Mouse (Mus musculus) G1E (cell line): ENCODE results near the gene Rnf182. TPM values are rescaled to one million over a fixed set of nuclear protein-coding genes. Genes with fewer than 3 reads are reported as not detected.

Experiments used
- ATAC-seq: 2 replicates; pipeline ENCODE4 v1.8.0; 2016; ENCODE audit warnings: mild to moderate bottlenecking; ENCODE audit not compliant: insufficient number of reproducible peaks, poor library complexity, low FRiP score, severe bottlenecking; ENCODE audit errors: extremely low read depth
- DNase-seq: peaks from one replicate; pipeline ENCODE4 v3.0.0; 2012; ENCODE audit warnings: low spot score
- H3K27me3 ChIP-seq: 2 replicates; pipeline ENCODE4 v1.6.1; 2012; ENCODE audit warnings: mild to moderate bottlenecking, low read length, inconsistent platforms; ENCODE audit not compliant: insufficient read depth
- H3K36me3 ChIP-seq: replicated peaks from 2 replicates; pipeline ENCODE3; 2012; ENCODE audit warnings: mild to moderate bottlenecking, inconsistent platforms
- H3K4me1 ChIP-seq: 2 replicates; pipeline ENCODE4 v1.6.1; 2012; ENCODE audit warnings: low read depth, low read length, inconsistent platforms, mixed read lengths; ENCODE audit not compliant: insufficient read depth
- H3K4me3 ChIP-seq: 2 replicates; pipeline ENCODE4 v1.5.1; 2012; ENCODE audit warnings: low read depth, mild to moderate bottlenecking, inconsistent platforms, low read length, moderate library complexity, mixed read lengths
- H3K9me3 ChIP-seq: replicated peaks from 2 replicates; pipeline ENCODE4 v1.6.1; 2012; ENCODE audit warnings: inconsistent platforms
- CTCF ChIP-seq: IDR thresholded peaks from 2 replicates; pipeline ENCODE4 v1.5.1; 2012; ENCODE audit warnings: low read depth, low read length, inconsistent platforms, mixed read lengths
- GATA1 ChIP-seq: IDR thresholded peaks from 2 replicates; pipeline ENCODE4 v1.6.1; 2012; ENCODE audit warnings: borderline replicate concordance, low read length, inconsistent platforms, mixed read lengths
- GATA2 ChIP-seq: IDR thresholded peaks from 2 replicates; pipeline ENCODE4 v1.6.1; 2012; ENCODE audit warnings: low read depth, low read length, inconsistent platforms, borderline replicate concordance
- POLR2AphosphoS5 ChIP-seq: IDR thresholded peaks from 2 replicates; pipeline ENCODE4 v1.6.1; 2012; ENCODE audit warnings: low read depth, low read length, inconsistent platforms; ENCODE audit not compliant: insufficient replicate concordance
- TAL1 ChIP-seq: conservative IDR thresholded peaks from 2 replicates; pipeline ENCODE4 v1.6.1; 2012; ENCODE audit warnings: low read depth, low read length, inconsistent platforms, mixed read lengths
- polyA plus RNA-seq: library from polyadenylated mRNA; stranded (reverse); fragments of >175 nt; gene quantifications from 2 replicates; pipeline ENCODE4 v1.2.3, GENCODE M21; 2012
- total RNA-seq, 2 experiments: library from RNA; stranded (forward) in 1 of 2; stranded (reverse) in 1 of 2; fragments of 200-1000 nt in 1 of 2; fragments of >200 nt in 1 of 2; fragmentation: Nextera tagmentation in 1 of 2; gene quantifications; 2 replicates each; pipeline ENCODE4 v1.2.3; 2014 to 2017

The Rnf182 gene
- total and polyA plus RNA-seq, 3 experiments: 0.05 TPM; not detected in 2

GRCm38 (mm10) chr13:43648556-43648955, 33.0 kb downstream of the Rnf182 start:
- no peaks in the 10 kb centered on the region for H3K36me3 ChIP-seq
- H3K9me3 ChIP-seq: no peaks in the 10 kb centered on the region
- ATAC-seq: no peak
- no peak overlapping the region for H3K4me3 ChIP-seq
- TF ChIP-seq GATA2: no peak
- no peak for TF ChIP-seq CTCF
- TF ChIP-seq TAL1: no peak
- TF ChIP-seq GATA1: no peak
- no peak for TF ChIP-seq POLR2AphosphoS5
- H3K27me3 ChIP-seq: peaks cover 2% of the 10 kb centered on the region; the same call in 1 of the 2 replicates
- H3K4me1 ChIP-seq: no peaks in the 10 kb centered on the region
- no peak for DNase-seq

GRCm38 (mm10) chr13:43651277-43651676, 35.8 kb downstream of the Rnf182 start:
- no peak for TF ChIP-seq TAL1
- TF ChIP-seq CTCF: no peak
- no peak for TF ChIP-seq GATA1
- TF ChIP-seq GATA2: no peak
- no peak for TF ChIP-seq POLR2AphosphoS5
- ATAC-seq: no peak
- Histone ChIP-seq H3K36me3 (no peaks in the 10 kb centered on the region), H3K4me3 (no peak overlapping the region), H3K27me3 (peaks cover 2% of the 10 kb centered on the region; the same call in 1 of the 2 replicates), H3K4me1 (no peaks in the 10 kb centered on the region), H3K9me3 (no peaks in the 10 kb centered on the region)
- DNase-seq: no peak

- TF ChIP-seq CTCF (no peak), GATA2 (no peak), TAL1 (no peak), POLR2AphosphoS5 (no peak)
- DNase-seq (no peak), ATAC-seq (no peak)
- no peaks in the 10 kb centered on the region for H3K9me3 ChIP-seq
- no peaks in the 10 kb centered on the region for H3K4me1 ChIP-seq
- H3K27me3 ChIP-seq: peaks cover 2% of the 10 kb centered on the region; the same call in 1 of the 2 replicates
- no peak overlapping the region for H3K4me3 ChIP-seq
- H3K36me3 ChIP-seq: no peaks in the 10 kb centered on the region
Measured at GRCm38 (mm10) chr13:43654091-43654490, 38.6 kb downstream of the Rnf182 start.

- Histone ChIP-seq H3K4me3 (no peak overlapping the region; the same call in 1 of the 2 replicates), H3K9me3 (peaks cover 11% of the 10 kb centered on the region), H3K36me3 (no peaks in the 10 kb centered on the region), H3K27me3 (peaks cover 6% of the 10 kb centered on the region), H3K4me1 (no peaks in the 10 kb centered on the region)
- DNase-seq (no peak), ATAC-seq (no peak)
- TF ChIP-seq CTCF (no peak), TAL1 (no peak), GATA2 (no peak), POLR2AphosphoS5 (no peak), GATA1 (no peak)
Measured at GRCm38 (mm10) chr13:43663225-43663624, 47.7 kb downstream of the Rnf182 start.

GRCm38 (mm10) chr13:43666130-43666529, 50.6 kb downstream of the Rnf182 start:
- Histone ChIP-seq H3K36me3 (no peaks in the 10 kb centered on the region), H3K9me3 (peaks cover 11% of the 10 kb centered on the region), H3K27me3 (peaks cover 6% of the 10 kb centered on the region), H3K4me1 (no peaks in the 10 kb centered on the region), H3K4me3 (no peak overlapping the region)
- ATAC-seq: no peak
- TF ChIP-seq GATA1 (no peak), TAL1 (no peak), GATA2 (no peak), POLR2AphosphoS5 (no peak), CTCF (no peak)
- no peak for DNase-seq

GRCm38 (mm10) chr13:43666920-43667319, 51.4 kb downstream of the Rnf182 start:
- no peak for TF ChIP-seq GATA2
- no peak for TF ChIP-seq POLR2AphosphoS5
- no peak for TF ChIP-seq GATA1
- TF ChIP-seq TAL1: no peak
- no peak for TF ChIP-seq CTCF
- no peaks in the 10 kb centered on the region for H3K4me1 ChIP-seq
- H3K9me3 ChIP-seq: peaks cover 11% of the 10 kb centered on the region
- ATAC-seq: no peak
- no peak overlapping the region for H3K4me3 ChIP-seq
- DNase-seq: no peak
- no peaks in the 10 kb centered on the region for H3K36me3 ChIP-seq
- H3K27me3 ChIP-seq: peaks cover 6% of the 10 kb centered on the region

- Histone ChIP-seq H3K4me1 (no peaks in the 10 kb centered on the region), H3K27me3 (no peaks in the 10 kb centered on the region), H3K36me3 (no peaks in the 10 kb centered on the region), H3K4me3 (no peak overlapping the region), H3K9me3 (no peaks in the 10 kb centered on the region)
- ATAC-seq: no peak
- no peak for DNase-seq
- no peak for TF ChIP-seq GATA1
- TF ChIP-seq TAL1: no peak
- no peak for TF ChIP-seq POLR2AphosphoS5
- no peak for TF ChIP-seq GATA2
- no peak for TF ChIP-seq CTCF
Measured at GRCm38 (mm10) chr13:43677159-43677882, 61.8 kb downstream of the Rnf182 start.
